Mouse (Mus musculus): ENCODE data around the gene Tex264.

Tex264 gene

GRCm38 (mm10) chr9:106685249-106686101, at the start of gene Tex264:
TSS of gene Tex264 (minus strand) at chr9:106685927.
- peak; percentile 72 to 76 for DNase-seq (ENCODE audit: low spot score in 2 of 2)

GRCm38 (mm10) chr9:106733690-106734089, 48.0 kb upstream of the Tex264 start:
- no peak for DNase-seq (ENCODE audit: low spot score in 2 of 2)

- no peak for DNase-seq (ENCODE audit: low spot score in 2 of 2)
Measured at GRCm38 (mm10) chr9:106729416-106729815, 43.7 kb upstream of the Tex264 start.

GRCm38 (mm10) chr9:106726891-106727290, 41.2 kb upstream of the Tex264 start:
- no peak for DNase-seq (ENCODE audit: low spot score in 2 of 2)

GRCm38 (mm10) chr9:106725435-106725834, 39.7 kb upstream of the Tex264 start:
- DNase-seq (ENCODE audit: low spot score in 2 of 2): no peak

- DNase-seq (ENCODE audit: low spot score in 2 of 2): no peak
Measured at GRCm38 (mm10) chr9:106724864-106725263, 39.1 kb upstream of the Tex264 start.

GRCm38 (mm10) chr9:106716729-106717128, 31.0 kb upstream of the Tex264 start:
- DNase-seq (ENCODE audit: low spot score in 2 of 2): no peak

GRCm38 (mm10) chr9:106716232-106716631, 30.5 kb upstream of the Tex264 start:
- no peak for DNase-seq (ENCODE audit: low spot score in 2 of 2)

- no peak for DNase-seq (ENCODE audit: low spot score in 2 of 2)
Measured at GRCm38 (mm10) chr9:106712470-106712869, 26.7 kb upstream of the Tex264 start.

- DNase-seq (ENCODE audit: low spot score in 2 of 2): no peak
Measured at GRCm38 (mm10) chr9:106692973-106693481, 7.3 kb upstream of the Tex264 start.

- DNase-seq (ENCODE audit: low spot score in 2 of 2): no peak
Measured at GRCm38 (mm10) chr9:106688834-106689233, 3.1 kb upstream of the Tex264 start.

- peak; percentile 53 to 65 for DNase-seq (ENCODE audit: low spot score in 2 of 2)
Measured at GRCm38 (mm10) chr9:106686983-106687650, 1.4 kb upstream of the Tex264 start.

GRCm38 (mm10) chr9:106684918-106685248, 844 bp downstream of the Tex264 start:
- DNase-seq (ENCODE audit: low spot score in 2 of 2): no peak

GRCm38 (mm10) chr9:106684093-106684872, 1.4 kb downstream of the Tex264 start:
- DNase-seq (ENCODE audit: low spot score in 2 of 2): no peak

GRCm38 (mm10) chr9:106681026-106681425, 4.7 kb downstream of the Tex264 start:
- DNase-seq (ENCODE audit: low spot score in 2 of 2): no peak

- DNase-seq (ENCODE audit: low spot score in 2 of 2): no peak
Measured at GRCm38 (mm10) chr9:106678242-106678641, 7.5 kb downstream of the Tex264 start.

GRCm38 (mm10) chr9:106677702-106678101, 8.0 kb downstream of the Tex264 start:
- no peak for DNase-seq (ENCODE audit: low spot score in 2 of 2)

- DNase-seq (ENCODE audit: low spot score in 2 of 2): no peak
Measured at GRCm38 (mm10) chr9:106676571-106676970, 9.2 kb downstream of the Tex264 start.

GRCm38 (mm10) chr9:106675965-106676364, 9.8 kb downstream of the Tex264 start:
- no peak for DNase-seq (ENCODE audit: low spot score in 2 of 2)

- peak; percentile 75 to 84 for DNase-seq (ENCODE audit: low spot score in 2 of 2)
Measured at GRCm38 (mm10) chr9:106675480-106675879, 10.2 kb downstream of the Tex264 start.

- no peak for DNase-seq (ENCODE audit: low spot score in 2 of 2)
Measured at GRCm38 (mm10) chr9:106673860-106674259, 11.9 kb downstream of the Tex264 start.

GRCm38 (mm10) chr9:106664856-106665255, 20.9 kb downstream of the Tex264 start:
- DNase-seq (ENCODE audit: low spot score in 2 of 2): no peak
